Mouse (Mus musculus): Measurements from ENCODE around the gene Fam117a. TPM values are rescaled to one million over a fixed set of nuclear protein-coding genes. Genes with fewer than 3 reads are reported as not detected.

The Fam117a gene
- polyA plus RNA-seq, 1 experiment: 20.8 TPM

DNA sequence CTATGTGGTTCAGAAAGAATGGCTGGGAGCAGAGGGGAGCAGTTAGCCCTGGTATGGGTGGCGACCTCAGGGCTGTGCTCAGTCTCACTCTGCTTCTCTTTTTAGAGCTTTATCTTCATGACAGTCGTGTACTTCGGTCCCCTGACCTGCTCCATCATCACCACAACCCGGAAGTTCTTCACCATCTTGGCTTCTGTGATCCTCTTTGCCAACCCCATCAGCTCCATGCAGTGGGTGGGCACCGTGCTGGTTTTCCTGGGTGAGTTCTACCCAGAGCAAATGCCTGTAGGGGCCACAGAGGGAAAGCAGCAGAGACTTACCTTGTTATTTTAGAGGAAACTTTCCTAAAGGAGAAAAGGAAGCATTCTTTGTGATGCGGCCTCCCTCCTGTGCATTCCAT, 53.6 kb downstream of the Fam117a start:
- DNase-seq: no peak
- no peaks in the 10 kb centered on the region for H3K27me3 ChIP-seq (replicated peaks; ENCODE audit: control insufficient read depth, insufficient read depth, low read length)
- no peaks in the 10 kb centered on the region for H3K4me1 ChIP-seq (ENCODE audit: control insufficient read depth, insufficient read depth, low read length)
- 95% methylated on average over 6 of the region's 6 CpGs for WGBS
- H3K4me3 ChIP-seq (ENCODE audit: insufficient read depth, low read depth, low read length): no peak overlapping the region
- H3K36me3 ChIP-seq (ENCODE audit: control insufficient read depth, insufficient read depth, low read length): peaks cover 5% of the 10 kb centered on the region
- TF ChIP-seq CTCF (conservative IDR thresholded peaks at IDR 0.05; ENCODE audit: insufficient read depth, insufficient read length, low read depth, low read length) (no peak), POLR2A (IDR thresholded peaks at IDR 0.05; ENCODE audit: low read depth, low read length) (no peak)
- H3K27ac ChIP-seq (ENCODE audit: insufficient read depth, low read depth, low read length): no peak overlapping the region

DNA sequence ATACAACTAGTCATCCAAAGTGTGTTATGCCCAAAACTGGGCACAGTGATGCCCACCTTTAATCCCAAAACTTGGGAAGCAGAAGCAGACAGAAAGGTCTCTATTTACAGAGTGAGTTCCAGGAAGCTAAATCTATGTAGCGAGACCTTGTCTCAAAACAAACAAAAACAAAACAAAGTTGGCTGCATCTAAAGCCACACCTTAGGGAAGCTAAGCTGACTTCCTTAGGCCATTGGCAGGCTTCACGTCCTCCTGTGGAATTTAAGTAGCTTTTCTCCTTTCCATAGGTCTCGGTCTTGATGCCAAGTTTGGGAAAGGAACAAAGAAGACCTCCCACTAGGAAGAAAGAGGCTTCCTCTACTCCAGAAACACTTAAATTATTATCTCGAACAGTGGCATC, 54.4 kb downstream of the Fam117a start:
- H3K4me3 ChIP-seq (ENCODE audit: insufficient read depth, low read depth, low read length): no peak overlapping the region
- 88% methylated on average over 4 of the region's 4 CpGs for WGBS
- TF ChIP-seq CTCF (conservative IDR thresholded peaks at IDR 0.05; ENCODE audit: insufficient read depth, insufficient read length, low read depth, low read length): no peak
- TF ChIP-seq POLR2A (IDR thresholded peaks at IDR 0.05; ENCODE audit: low read depth, low read length): no peak
- no peak for DNase-seq
- H3K36me3 ChIP-seq (ENCODE audit: control insufficient read depth, insufficient read depth, low read length): peaks cover 5% of the 10 kb centered on the region
- no peaks in the 10 kb centered on the region for H3K27me3 ChIP-seq (replicated peaks; ENCODE audit: control insufficient read depth, insufficient read depth, low read length)
- H3K4me1 ChIP-seq (ENCODE audit: control insufficient read depth, insufficient read depth, low read length): no peaks in the 10 kb centered on the region
- no peak overlapping the region for H3K27ac ChIP-seq (ENCODE audit: insufficient read depth, low read depth, low read length)

DNA sequence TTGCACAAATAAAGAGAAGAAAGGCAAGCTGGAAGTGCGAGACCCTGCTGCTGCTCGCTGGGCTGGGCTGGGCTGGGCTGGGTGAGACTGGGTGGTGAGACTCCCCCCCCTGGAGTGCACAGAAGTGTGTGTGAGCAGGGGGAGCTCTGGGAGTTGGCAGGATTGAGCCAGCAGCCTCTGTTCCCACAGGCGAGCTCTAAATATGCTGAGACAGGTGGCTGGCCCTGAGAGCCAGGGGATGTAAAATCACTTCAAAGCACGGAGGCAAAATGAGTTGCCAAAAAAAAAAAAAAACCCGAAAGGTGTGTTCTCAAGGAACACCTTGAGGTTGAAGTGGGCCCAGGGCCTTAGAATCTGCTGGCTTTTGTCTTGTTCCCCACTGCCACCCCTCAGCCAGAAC, 54.9 kb downstream of the Fam117a start:
- peaks cover 5% of the 10 kb centered on the region for H3K36me3 ChIP-seq (ENCODE audit: control insufficient read depth, insufficient read depth, low read length)
- TF ChIP-seq CTCF (conservative IDR thresholded peaks at IDR 0.05; ENCODE audit: insufficient read depth, insufficient read length, low read depth, low read length) (no peak), POLR2A (IDR thresholded peaks at IDR 0.05; ENCODE audit: low read depth, low read length) (no peak)
- H3K27me3 ChIP-seq (replicated peaks; ENCODE audit: control insufficient read depth, insufficient read depth, low read length): no peaks in the 10 kb centered on the region
- H3K4me1 ChIP-seq (ENCODE audit: control insufficient read depth, insufficient read depth, low read length): no peaks in the 10 kb centered on the region
- no peak overlapping the region for H3K4me3 ChIP-seq (ENCODE audit: insufficient read depth, low read depth, low read length)
- no peak overlapping the region for H3K27ac ChIP-seq (ENCODE audit: insufficient read depth, low read depth, low read length)
- DNase-seq: no peak
- 90% methylated on average over 5 of the region's 5 CpGs for WGBS

DNA sequence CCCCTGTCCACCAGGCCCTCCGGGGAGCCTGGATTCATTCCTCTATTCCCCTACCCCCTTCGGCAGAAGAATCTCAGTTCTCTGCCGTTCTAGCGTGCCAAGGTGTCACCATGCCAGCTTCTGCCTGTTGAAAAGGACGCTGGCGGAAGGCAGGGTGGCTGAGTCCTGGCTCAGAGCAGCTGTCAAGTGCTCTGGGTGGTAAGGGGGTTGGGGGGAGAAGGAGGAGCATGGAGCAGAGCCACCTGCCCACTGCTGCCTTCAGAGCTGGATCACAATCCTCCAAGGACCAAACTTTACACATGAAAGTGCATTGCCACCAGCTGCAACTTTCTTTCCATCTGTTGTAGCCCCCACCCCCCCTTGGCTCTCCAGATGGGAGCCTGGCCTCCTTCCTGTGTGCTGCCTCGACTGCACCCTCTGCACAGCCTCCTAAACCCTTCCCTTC, 55.4 kb downstream of the Fam117a start:
- whole genome bisulfite sequencing: 69% methylated on average over 7 of the region's 7 CpGs
- H3K27me3 ChIP-seq (replicated peaks; ENCODE audit: control insufficient read depth, insufficient read depth, low read length): no peaks in the 10 kb centered on the region
- H3K36me3 ChIP-seq (ENCODE audit: control insufficient read depth, insufficient read depth, low read length): peaks cover 5% of the 10 kb centered on the region
- DNase-seq: no peak
- no peaks in the 10 kb centered on the region for H3K4me1 ChIP-seq (ENCODE audit: control insufficient read depth, insufficient read depth, low read length)
- TF ChIP-seq POLR2A (IDR thresholded peaks at IDR 0.05; ENCODE audit: low read depth, low read length) (no peak), CTCF (conservative IDR thresholded peaks at IDR 0.05; ENCODE audit: insufficient read depth, insufficient read length, low read depth, low read length) (no peak)
- no peak overlapping the region for H3K27ac ChIP-seq (ENCODE audit: insufficient read depth, low read depth, low read length)
- no peak overlapping the region for H3K4me3 ChIP-seq (ENCODE audit: insufficient read depth, low read depth, low read length)

DNA sequence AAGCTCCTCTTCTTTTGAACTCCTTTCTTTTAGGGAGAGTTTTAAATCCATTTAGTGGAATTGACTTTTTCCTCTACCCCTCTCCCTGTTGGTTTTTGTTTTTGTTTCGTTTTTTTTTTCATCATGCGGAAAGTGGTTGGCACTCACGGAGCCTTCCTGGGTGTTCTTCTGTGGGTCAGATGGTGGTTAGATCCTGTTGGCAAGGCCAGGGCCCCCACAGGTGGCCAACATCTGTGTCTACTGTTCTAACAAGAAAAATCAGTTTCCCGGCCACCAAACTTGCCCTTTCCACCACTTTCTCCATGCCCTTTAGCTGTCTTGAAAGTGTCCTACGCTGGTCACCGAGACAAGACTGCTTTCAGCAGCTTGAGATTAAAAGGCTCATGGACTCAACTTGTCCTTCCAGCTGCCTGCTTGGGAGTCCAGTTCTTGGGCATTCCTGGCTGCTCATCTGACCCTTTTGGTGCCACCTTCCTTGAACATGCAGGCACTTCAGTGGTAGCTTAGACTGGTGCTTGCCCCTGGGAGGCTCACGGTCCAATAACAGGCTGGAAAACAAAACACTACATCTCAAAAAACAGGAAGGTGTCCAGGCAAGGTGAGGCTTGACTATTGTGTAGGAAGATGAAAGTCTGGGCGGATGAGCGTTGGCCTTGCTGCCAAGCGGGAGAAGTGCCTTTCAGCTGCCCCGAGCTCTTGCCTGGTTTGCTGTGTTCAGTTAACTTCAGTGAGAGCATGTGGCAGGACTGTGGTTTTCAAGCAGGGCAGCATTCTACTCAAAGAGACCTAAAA, 56.1 kb downstream of the Fam117a start:
- WGBS: 79% methylated on average over 11 of the region's 11 CpGs
- Histone ChIP-seq H3K27ac (ENCODE audit: insufficient read depth, low read depth, low read length) (no peak overlapping the region), H3K4me3 (ENCODE audit: insufficient read depth, low read depth, low read length) (no peak overlapping the region), H3K27me3 (replicated peaks; ENCODE audit: control insufficient read depth, insufficient read depth, low read length) (no peaks in the 10 kb centered on the region), H3K4me1 (ENCODE audit: control insufficient read depth, insufficient read depth, low read length) (no peaks in the 10 kb centered on the region), H3K36me3 (ENCODE audit: control insufficient read depth, insufficient read depth, low read length) (peaks cover 5% of the 10 kb centered on the region)
- DNase-seq: no peak
- TF ChIP-seq POLR2A (IDR thresholded peaks at IDR 0.05; ENCODE audit: low read depth, low read length): no peak
- no peak for TF ChIP-seq CTCF (conservative IDR thresholded peaks at IDR 0.05; ENCODE audit: insufficient read depth, insufficient read length, low read depth, low read length)

DNA sequence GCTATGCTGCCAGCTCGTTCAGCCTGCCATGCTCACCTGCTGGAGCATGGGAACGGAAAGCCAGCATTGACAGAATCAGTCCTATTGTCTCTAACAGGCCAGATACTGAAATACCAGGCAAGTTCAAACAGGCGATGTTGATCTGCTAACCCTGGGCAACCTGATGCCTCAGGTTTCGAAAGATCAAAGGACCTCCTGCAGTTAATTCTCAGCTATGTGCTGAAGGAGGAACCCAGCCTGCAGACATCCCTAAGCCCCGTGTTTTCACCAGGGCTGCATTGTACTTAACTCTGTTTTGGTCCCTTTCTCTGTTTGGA, 56.6 kb downstream of the Fam117a start:
- DNase-seq: no peak
- 55% methylated on average over 5 of the region's 5 CpGs for WGBS
- no peak overlapping the region for H3K4me3 ChIP-seq (ENCODE audit: insufficient read depth, low read depth, low read length)

DNA sequence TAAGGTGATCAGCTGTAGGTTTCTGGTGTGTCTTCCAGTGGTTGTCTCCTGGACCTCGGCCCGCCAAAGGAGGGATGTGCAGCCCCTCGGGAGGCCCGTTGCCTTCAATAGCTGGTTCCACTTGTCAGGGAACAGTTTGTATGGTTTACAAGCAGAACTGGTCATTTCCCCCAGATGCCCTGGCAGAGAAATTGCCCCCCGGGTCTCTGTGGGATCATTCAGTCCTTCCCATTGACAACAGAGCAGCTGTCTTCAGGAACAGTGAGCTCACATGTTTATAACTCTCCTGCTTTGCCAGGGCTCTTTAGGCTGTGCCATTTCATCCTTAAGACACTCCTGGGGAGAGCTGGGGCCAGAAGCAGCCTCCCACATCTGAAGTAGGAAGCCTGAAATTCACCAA, 57.3 kb downstream of the Fam117a start:
- TF ChIP-seq CTCF (conservative IDR thresholded peaks at IDR 0.05; ENCODE audit: insufficient read depth, insufficient read length, low read depth, low read length) (no peak), POLR2A (IDR thresholded peaks at IDR 0.05; ENCODE audit: low read depth, low read length) (no peak)
- peaks cover 5% of the 10 kb centered on the region for H3K36me3 ChIP-seq (ENCODE audit: control insufficient read depth, insufficient read depth, low read length)
- H3K4me1 ChIP-seq (ENCODE audit: control insufficient read depth, insufficient read depth, low read length): peaks cover 3% of the 10 kb centered on the region; the same call in 1 of the 2 replicates
- WGBS: 35% methylated on average over 5 of the region's 5 CpGs
- DNase-seq: no peak
- H3K27me3 ChIP-seq (replicated peaks; ENCODE audit: control insufficient read depth, insufficient read depth, low read length): no peaks in the 10 kb centered on the region
- H3K4me3 ChIP-seq (ENCODE audit: insufficient read depth, low read depth, low read length): no peak overlapping the region
- H3K27ac ChIP-seq (ENCODE audit: insufficient read depth, low read depth, low read length): no peak overlapping the region

More for the DNA sequence above, 56.6 kb downstream of the Fam117a start:
- peaks cover 3% of the 10 kb centered on the region; the same call in 1 of the 2 replicates for H3K4me1 ChIP-seq (ENCODE audit: control insufficient read depth, insufficient read depth, low read length)
- H3K27me3 ChIP-seq (replicated peaks; ENCODE audit: control insufficient read depth, insufficient read depth, low read length): no peaks in the 10 kb centered on the region
- H3K27ac ChIP-seq (ENCODE audit: insufficient read depth, low read depth, low read length): no peak overlapping the region
- no peak for TF ChIP-seq CTCF (conservative IDR thresholded peaks at IDR 0.05; ENCODE audit: insufficient read depth, insufficient read length, low read depth, low read length)
- no peak for TF ChIP-seq POLR2A (IDR thresholded peaks at IDR 0.05; ENCODE audit: low read depth, low read length)
- peaks cover 5% of the 10 kb centered on the region for H3K36me3 ChIP-seq (ENCODE audit: control insufficient read depth, insufficient read depth, low read length)

Measured in kidney, adult 2 months (tissue).